Mouse (Mus musculus) lung, postnatal 14 days (tissue): Measurements from ENCODE around the gene Rem2.

Experiments used
- DNase-seq: peaks from one replicate; pipeline ENCODE4 v3.0.0; 2021

Gene Rem2

DNA sequence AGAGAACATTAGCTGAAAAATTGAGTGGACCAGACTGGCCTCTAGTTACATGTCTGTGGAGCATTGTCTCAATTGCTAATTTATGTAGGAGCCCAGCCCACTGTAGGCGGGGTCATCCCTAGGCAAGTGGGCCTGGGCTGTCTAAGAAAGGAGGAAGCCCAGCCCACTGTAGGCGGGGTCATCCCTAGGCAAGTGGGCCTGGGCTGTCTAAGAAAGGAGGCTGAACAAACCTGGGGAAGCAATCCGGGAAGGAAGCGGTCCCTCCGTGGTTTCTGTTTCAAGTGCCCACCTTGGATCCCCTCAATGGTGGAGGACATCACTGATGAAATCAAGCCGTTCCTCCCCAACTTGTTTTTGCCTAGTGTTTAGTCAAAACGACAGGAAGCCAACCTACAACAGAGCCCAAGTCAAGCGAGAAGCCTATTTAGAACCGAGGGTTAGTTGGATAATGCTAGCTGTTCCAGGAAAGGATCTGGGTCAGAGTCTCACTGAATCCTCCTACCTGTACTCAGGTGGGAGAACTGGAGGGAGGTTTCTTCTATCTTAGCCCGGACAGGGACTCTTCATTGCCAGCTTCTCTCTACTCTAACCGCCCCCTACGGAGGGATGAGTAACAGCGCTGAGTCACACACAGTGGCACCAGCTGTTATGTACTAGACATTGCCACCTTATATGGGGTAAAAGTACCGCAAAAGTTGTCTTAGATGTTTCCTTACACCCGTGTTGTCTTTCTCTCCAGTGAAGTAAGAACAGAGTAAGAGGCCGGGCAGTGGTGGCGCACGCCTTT is 16.6 kb downstream of the Rem2 start:
- no peak for DNase-seq

DNA sequence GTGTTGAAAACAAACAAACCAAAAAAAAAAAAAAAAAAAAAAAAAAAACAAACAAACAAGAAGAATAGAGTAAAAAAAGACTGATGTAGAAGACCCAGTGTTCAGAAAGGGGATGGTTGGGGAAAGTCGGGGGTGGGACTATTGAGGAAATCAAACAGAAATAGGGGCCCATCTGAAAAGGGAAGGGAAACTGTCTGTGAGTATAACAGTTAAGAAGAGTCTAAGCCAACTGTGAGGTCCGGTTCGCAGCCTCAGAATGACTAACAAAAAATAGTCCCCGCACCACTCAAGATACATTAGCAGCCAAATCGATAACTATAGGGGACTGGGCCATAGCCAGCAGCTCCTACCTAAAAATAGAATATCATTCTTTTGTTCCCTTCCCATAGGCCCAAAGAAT is 17.3 kb downstream of the Rem2 start:
- DNase-seq, result no peak

DNA sequence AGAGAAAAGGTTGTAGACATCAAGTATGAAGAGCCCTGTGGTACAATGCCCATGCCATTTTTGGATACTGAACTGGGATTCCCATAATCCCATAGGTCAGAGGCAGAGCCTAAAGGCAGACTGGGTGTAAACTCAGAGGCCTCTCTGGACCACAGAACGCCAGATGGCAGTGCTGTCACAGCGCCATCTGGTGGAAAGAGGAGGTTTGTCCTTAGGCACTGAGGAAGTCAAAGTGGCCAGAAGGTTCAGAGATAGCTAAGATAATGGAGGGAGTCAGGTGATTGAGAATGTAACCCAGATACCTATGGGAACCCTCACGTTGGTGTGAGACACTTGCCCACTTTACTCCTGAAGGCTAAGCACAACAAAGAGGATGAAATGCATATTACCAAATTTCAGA is 18.3 kb downstream of the Rem2 start:
- peak; percentile 82 for DNase-seq

DNA sequence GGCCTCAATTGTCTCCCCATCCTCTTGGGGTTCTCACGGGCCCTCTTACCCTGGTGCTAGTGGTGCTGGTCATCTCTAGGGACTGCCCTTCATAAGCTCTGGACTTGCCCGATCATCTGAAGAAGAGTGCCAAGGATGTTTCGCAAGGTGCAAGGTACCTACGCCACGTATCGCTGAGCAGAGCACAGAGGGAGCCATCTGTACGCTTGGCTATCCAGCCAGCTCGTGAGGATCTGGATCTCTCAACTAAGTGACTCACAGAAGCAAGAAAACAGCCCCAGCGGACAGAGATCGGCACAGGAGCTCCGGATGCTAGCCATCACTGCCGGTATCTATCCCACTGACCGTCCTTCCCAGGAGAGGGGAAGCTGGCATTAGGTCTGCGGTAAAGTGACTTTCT is 20.8 kb downstream of the Rem2 start:
- no peak for DNase-seq

DNA sequence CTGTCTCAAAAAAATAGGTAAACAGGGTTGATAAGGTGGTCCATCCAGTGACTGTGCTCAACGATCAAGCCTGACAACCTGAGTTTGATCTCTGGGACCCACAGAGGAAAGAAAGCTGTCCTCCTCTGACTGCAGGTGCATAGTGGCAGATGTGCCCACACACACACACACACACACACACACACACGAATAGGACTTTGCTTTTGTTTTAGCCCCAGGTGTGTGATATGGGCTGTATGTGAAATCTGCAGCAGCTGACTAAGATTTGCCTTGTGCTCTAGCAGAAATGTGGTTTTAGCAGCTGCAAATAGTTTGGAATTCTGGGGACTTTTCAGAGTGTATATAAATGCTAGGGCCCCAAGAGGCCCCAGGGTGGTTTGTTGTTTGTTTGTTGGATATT is 23.4 kb downstream of the Rem2 start:
- DNase-seq, result no peak

DNA sequence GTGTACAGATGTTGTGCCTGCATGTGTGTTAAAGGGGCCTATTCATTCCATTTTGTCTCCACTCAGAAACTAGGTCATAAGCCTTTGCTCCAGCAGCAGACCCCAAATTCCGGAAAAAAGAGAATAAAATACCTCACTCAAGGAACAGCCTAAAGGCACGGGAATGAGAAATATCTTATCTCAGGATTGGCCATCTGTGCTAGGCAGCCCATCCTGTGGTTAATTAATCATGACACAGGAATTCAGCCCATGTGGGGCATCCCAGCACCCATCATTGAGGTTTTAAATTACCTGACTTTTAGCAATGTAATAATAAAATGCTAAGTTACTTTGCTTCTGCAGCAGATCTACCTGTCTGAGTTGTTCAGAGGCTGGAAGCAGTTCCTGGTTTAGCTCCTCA is 25.5 kb downstream of the Rem2 start:
- DNase-seq, result no peak

DNA sequence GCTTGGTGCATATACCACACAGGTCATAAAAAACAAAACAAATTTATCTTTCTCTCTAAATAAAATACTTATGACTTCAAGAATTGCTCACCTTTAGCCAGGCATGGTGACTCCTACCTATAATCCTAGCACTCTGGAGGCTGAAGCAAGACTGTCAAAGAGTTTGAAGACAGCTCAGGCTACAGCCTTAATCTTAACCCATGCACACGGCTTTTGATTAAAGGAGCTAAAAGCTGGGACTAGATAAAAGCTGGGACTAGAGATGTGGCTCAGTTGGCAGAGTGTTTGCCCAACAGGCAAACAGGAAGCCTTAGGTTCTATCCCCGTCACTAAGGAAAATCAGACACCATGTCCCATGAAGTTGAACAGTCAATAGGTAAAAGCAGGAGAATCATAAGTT is 27.2 kb downstream of the Rem2 start:
- DNase-seq, result no peak

DNA sequence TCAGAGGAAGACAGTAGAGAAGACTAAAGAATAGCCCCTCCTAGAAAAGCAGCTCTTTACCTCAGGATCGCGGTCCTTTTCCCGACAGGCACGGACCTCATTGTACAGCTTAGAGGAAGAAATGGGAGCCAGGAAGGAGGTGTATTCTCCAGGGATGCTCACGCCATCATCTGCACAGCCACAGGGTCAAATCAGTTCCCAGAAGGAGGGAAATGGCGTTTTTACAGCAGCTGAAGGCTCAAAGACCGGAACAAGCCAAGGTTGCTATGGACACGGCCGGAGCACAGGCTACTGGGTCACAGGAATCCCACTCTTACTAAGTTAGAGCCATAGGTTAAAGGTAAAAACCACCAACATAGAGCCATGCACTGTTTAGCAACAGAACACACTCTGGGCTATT is 33.9 kb downstream of the Rem2 start:
- DNase-seq, result no peak

DNA sequence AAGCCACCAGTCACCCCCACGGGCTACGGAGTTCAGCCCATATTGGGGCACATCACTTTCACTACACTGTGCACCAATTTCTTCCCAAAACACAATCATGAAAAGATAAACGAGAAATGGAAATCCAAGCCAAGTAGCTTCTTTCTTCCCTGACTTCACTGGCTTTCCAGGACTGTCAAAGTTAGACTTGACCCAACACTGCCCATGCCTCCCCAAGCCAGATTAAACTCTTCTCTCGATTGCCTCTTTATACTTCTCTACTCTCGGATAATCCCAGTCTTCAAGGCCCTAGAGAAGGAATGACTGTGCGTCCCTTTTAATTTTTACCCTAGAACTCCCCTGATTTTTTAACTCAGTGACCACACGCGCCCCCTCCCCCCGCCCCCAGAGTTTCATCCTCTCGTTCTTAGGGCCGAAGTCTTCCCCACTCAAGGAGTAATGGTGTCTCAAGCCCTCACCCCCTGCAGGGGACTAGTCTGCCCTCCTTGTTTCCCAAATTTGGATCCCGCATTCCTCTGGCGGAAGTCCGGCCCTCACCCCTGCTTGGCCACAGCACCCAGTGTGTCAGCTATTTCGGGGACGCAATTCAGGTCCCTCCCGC is 40.9 kb downstream of the Rem2 start:
- no peak for DNase-seq

DNA sequence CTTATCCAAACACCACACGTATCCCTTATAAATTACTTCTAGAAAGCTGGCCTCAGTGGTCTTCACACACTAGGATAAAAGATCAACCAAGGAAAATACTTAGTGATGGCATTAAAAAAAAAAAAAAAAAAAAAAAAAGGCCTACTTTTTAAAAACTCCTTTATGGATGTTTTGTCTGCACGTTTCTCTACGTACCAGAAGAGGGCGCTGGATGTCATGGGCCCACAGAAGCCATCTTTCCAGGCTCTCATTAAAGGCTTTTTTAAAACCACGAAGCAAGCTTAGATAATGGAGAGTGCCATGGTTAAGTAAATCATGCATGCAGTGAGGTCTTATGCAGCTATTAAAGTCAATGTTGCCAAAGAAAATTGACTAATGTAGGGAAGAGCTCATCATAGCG is 47.7 kb downstream of the Rem2 start:
- no peak for DNase-seq

DNA sequence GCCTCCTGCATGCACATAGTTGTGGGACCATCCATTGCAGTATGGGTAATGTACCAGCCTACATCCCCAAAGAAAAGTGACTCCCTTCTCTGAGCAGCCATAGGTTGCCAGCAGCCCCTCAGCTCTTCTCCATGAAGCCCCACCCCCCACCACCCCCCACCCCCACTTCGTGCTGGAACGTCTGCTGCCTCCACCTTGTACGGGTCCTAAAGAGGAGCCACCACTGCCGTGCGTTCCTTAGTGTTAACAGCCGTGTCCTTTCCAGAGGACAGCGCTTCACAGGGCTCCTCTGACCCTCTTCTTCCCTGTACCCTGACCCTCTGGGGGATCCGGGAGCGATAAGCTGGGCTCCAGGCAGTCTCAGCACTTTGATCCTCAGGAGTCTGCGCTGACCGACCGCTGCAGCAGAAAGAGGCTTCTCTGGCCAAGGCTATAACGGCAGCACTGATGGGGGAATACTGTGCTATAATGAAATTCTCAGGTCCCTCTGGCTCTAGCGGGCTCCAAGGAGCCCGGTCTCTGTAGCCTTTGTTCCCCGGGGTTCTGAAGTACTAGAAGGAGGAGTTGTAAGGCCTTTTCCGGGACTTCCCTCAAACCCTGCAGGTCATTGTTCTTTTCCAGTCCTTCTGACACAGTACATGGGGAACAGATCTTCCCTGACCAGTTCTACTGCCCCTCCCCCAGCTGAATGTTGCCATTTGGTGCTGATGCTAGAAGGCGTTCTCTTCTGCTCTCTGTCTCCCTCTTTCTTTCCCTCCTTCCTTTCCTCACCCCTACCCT is 51.5 kb downstream of the Rem2 start:
- peak; percentile 17 for DNase-seq

DNA sequence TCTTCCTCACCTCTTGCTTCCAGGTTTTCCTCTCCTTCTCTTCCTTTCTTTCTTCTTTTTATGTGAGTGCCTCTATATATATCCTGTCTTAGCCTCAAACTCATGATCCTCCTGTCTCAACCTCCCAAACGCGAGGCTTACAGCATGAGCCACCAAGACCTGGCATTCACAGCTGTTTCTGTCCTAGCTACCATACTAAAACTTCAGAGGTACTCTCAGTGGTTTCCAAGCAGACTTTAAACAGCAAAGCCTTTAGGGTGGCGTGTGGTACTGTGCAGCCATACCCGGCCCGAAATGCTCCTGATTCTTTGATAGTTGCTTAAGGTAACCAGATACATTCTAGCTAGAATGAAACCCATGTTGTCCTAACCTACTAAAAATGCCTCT is 52.1 kb downstream of the Rem2 start:
- DNase-seq, result no peak

DNA sequence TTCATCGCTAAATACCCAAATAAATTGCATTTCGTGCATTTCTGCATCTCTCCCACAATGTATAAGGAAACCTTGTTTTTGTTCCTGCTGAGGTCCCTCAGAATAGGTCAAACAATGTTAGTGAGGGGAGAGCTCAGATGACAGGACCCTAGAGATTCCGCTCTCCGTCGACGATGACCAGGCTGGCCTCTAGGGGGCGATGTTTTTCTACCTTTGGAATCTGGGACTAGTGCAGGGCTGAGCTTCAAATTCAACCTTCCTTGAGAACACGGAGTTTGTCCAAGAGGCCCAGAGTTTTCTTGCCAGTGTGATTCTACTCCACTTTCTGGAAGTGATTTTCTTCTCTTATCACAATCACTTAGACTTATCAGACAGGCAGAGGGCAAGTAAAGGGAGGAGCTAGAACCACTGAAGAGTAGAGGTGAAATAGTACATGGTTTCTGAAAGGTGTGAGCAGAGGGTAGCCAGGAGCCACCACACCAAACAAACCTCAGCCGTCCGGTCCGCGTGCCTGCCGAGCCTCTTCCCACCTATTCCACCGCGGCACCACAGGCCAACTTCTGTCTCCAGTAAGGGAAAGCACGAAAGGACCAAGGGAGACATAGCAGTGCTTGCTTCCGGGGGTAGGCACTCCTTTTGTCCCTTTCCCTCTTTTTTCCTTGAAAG is 52.7 kb downstream of the Rem2 start:
- DNase-seq, result peak; percentile 91
